Mouse (Mus musculus) stomach, embryonic 14.5 days (tissue): Measurements from ENCODE around the gene Aldoc. TPM values are rescaled to one million over a fixed set of nuclear protein-coding genes. Genes with fewer than 3 reads are reported as not detected.
"Not testable (repeated sequence)": the region's sequence is repeated elsewhere in the genome, so short reads cannot be mapped to it uniquely, and the experiment has no call there.

ENCODE experiments used
- ATAC-seq: fragments of 200-750 bp; cut with Nextera tagmentation; 2 replicates; pipeline ENCODE4 v1.8.0; 2017; ENCODE audit warnings: low read depth, moderate TSS enrichment; ENCODE audit not compliant: insufficient number of reproducible peaks, insufficient read depth, low FRiP score
- H3K27ac ChIP-seq: fragments of 300-500 bp; sonication (generic); 2 replicates; pipeline ENCODE4 v1.5.1; 2014; ENCODE audit warnings: mild to moderate bottlenecking, low read length, moderate library complexity, mixed read lengths
- H3K27me3 ChIP-seq: fragments of 300-500 bp; sonication (generic); 2 replicates; pipeline ENCODE4 v1.6.1; 2014; ENCODE audit warnings: low read length, control low read depth, mixed read lengths; ENCODE audit not compliant: control insufficient read depth, insufficient read depth
- H3K36me3 ChIP-seq: fragments of 300-500 bp; sonication (generic); 2 replicates; pipeline ENCODE4 v1.6.1; 2014; ENCODE audit warnings: mild to moderate bottlenecking, control low read depth, low read length, moderate library complexity, mixed read lengths; ENCODE audit not compliant: control insufficient read depth, insufficient read depth
- H3K4me1 ChIP-seq: fragments of 300-500 bp; sonication (generic); 2 replicates; pipeline ENCODE4 v1.6.1; 2014; ENCODE audit warnings: low read length, control low read depth, mixed read lengths; ENCODE audit not compliant: control insufficient read depth, insufficient read depth
- H3K4me2 ChIP-seq: fragments of 300-500 bp; sonication (generic); replicated peaks from 2 replicates; pipeline ENCODE4 v1.6.1; 2014; ENCODE audit warnings: low read depth, low read length, control low read depth
- H3K4me3 ChIP-seq: fragments of 300-500 bp; sonication (generic); 2 replicates; pipeline ENCODE4 v1.5.1; 2014; ENCODE audit warnings: low read depth, low read length, control low read depth
- H3K9ac ChIP-seq: fragments of 300-500 bp; sonication (generic); replicated peaks from 2 replicates; pipeline ENCODE4 v1.6.1; 2014; ENCODE audit warnings: low read depth, mild to moderate bottlenecking, control low read depth, low read length, moderate library complexity, mixed read lengths
- H3K9me3 ChIP-seq: fragments of 300-500 bp; sonication (generic); 2 replicates; pipeline ENCODE4 v1.6.1; 2016; ENCODE audit warnings: low read depth, low read length, control low read depth; ENCODE audit not compliant: control insufficient read depth
- WGBS: fragments of 180-500 bp; shearing (Covaris S2); extraction: QIAGEN DNeasy Blood & Tissue Kit; methylation state at CpG from one replicate; pipeline ENCODE4 v1.1.7; 2014; 5-methylcytosine and 5-hydroxymethylcytosine counted together
- polyA plus RNA-seq: library from polyadenylated mRNA; unstranded; fragments of >200 nt; fragmentation: Nextera tagmentation; extraction: Ambion mirVana; gene quantifications from 2 replicates; pipeline ENCODE4 v1.2.1, GENCODE M21; 2014

The Aldoc gene
- 18.8 and 21.2 TPM in 2 replicates for polyA plus RNA-seq

- peak within 1 kb of the TSS; percentile 22; the same call in 1 of the 2 replicates for H3K4me2 ChIP-seq
- ATAC-seq: peak; percentile 97
- peak within 1 kb of the TSS; percentile 63; the same call in 1 of the 2 replicates for H3K27ac ChIP-seq
- no peak within 1 kb of the TSS for H3K9ac ChIP-seq
- H3K4me3 ChIP-seq: peak within 1 kb of the TSS; percentile 5; the same call in 1 of the 2 replicates
- H3K4me1 ChIP-seq: 0 out of 2 replicates have a peak, but pooled peaks cover 6% of the 10 kb centered on the region
- H3K36me3 ChIP-seq: peaks cover 32% of the 10 kb centered on the region
- H3K9me3 ChIP-seq: no peaks in the 10 kb centered on the region
- H3K27me3 ChIP-seq: no peaks in the 10 kb centered on the region
- 5% methylated on average over 15 of the region's 15 CpGs for WGBS
Measured at GRCm38 (mm10) chr11:78322860-78323259, at the start of gene Aldoc. Aldoc (plus strand) TSS chr11:78322968.

GRCm38 (mm10) chr11:78275596-78275995 is 47.2 kb upstream of the Aldoc start:
- H3K4me3 ChIP-seq: no peak overlapping the region
- H3K9ac ChIP-seq: no peak overlapping the region
- H3K4me2 ChIP-seq: no peak overlapping the region
- H3K36me3 ChIP-seq: peaks cover 89% of the 10 kb centered on the region
- H3K4me1 ChIP-seq: no peaks in the 10 kb centered on the region
- no peak for ATAC-seq
- no peaks in the 10 kb centered on the region for H3K9me3 ChIP-seq
- no peak overlapping the region for H3K27ac ChIP-seq
- H3K27me3 ChIP-seq: no peaks in the 10 kb centered on the region
- WGBS: 97% methylated on average over 1 of the region's 1 CpGs

- not testable (repeated sequence) for H3K27me3 ChIP-seq, H3K9ac ChIP-seq, H3K4me1 ChIP-seq, H3K9me3 ChIP-seq, H3K4me2 ChIP-seq, H3K27ac ChIP-seq, H3K4me3 ChIP-seq, ATAC-seq
- WGBS: 88% methylated on average over 4 of the region's 4 CpGs
- peaks cover 92% of the 10 kb centered on the region for H3K36me3 ChIP-seq
Measured at GRCm38 (mm10) chr11:78276169-78276568, 46.6 kb upstream of the Aldoc start.

GRCm38 (mm10) chr11:78278853-78279252 is 43.9 kb upstream of the Aldoc start:
- no peak overlapping the region for H3K4me3 ChIP-seq
- H3K9me3 ChIP-seq: no peaks in the 10 kb centered on the region
- 90% methylated on average over 7 of the region's 7 CpGs for WGBS
- H3K36me3 ChIP-seq: peaks cover 87% of the 10 kb centered on the region
- no peak overlapping the region for H3K27ac ChIP-seq
- no peak for ATAC-seq
- no peaks in the 10 kb centered on the region for H3K4me1 ChIP-seq
- H3K9ac ChIP-seq: no peak overlapping the region
- no peak overlapping the region for H3K4me2 ChIP-seq
- H3K27me3 ChIP-seq: no peaks in the 10 kb centered on the region

GRCm38 (mm10) chr11:78279586-78279985 is 43.2 kb upstream of the Aldoc start:
- Histone ChIP-seq H3K27me3 (no peaks in the 10 kb centered on the region), H3K27ac (no peak overlapping the region), H3K9ac (no peak overlapping the region), H3K4me3 (no peak overlapping the region), H3K36me3 (peaks cover 87% of the 10 kb centered on the region), H3K4me1 (no peaks in the 10 kb centered on the region), H3K4me2 (no peak overlapping the region), H3K9me3 (no peaks in the 10 kb centered on the region)
- 90% methylated on average over 4 of the region's 4 CpGs for WGBS
- ATAC-seq: no peak

- no peak overlapping the region for H3K9ac ChIP-seq
- no peak overlapping the region for H3K4me3 ChIP-seq
- no peak overlapping the region for H3K27ac ChIP-seq
- H3K27me3 ChIP-seq: no peaks in the 10 kb centered on the region
- no peaks in the 10 kb centered on the region for H3K4me1 ChIP-seq
- H3K4me2 ChIP-seq: no peak overlapping the region
- H3K36me3 ChIP-seq: peaks cover 65% of the 10 kb centered on the region
- ATAC-seq: no peak
- H3K9me3 ChIP-seq: no peaks in the 10 kb centered on the region
- 89% methylated on average over 7 of the region's 7 CpGs for WGBS
Measured at GRCm38 (mm10) chr11:78289146-78289763, 33.5 kb upstream of the Aldoc start.

- Histone ChIP-seq H3K36me3 (peaks cover 51% of the 10 kb centered on the region), H3K4me3 (no peak within 1 kb of the TSS), H3K27me3 (no peaks in the 10 kb centered on the region), H3K4me2 (no peak within 1 kb of the TSS), H3K27ac (no peak within 1 kb of the TSS), H3K9ac (no peak within 1 kb of the TSS), H3K9me3 (no peaks in the 10 kb centered on the region), H3K4me1 (no peaks in the 10 kb centered on the region)
- no peak for ATAC-seq
- 90% methylated on average over 4 of the region's 4 CpGs for WGBS
Measured at GRCm38 (mm10) chr11:78290654-78291053, 32.1 kb upstream of the Aldoc start, which contains the start of gene BC030499. BC030499 (plus strand) TSS chr11:78290841.

- H3K4me3 ChIP-seq: no peak overlapping the region
- H3K27me3 ChIP-seq: no peaks in the 10 kb centered on the region
- H3K4me1 ChIP-seq: no peaks in the 10 kb centered on the region
- H3K27ac ChIP-seq: no peak overlapping the region
- H3K9ac ChIP-seq: no peak overlapping the region
- WGBS: 93% methylated on average over 6 of the region's 6 CpGs
- no peak overlapping the region for H3K4me2 ChIP-seq
- H3K36me3 ChIP-seq: peaks cover 16% of the 10 kb centered on the region
- no peak for ATAC-seq
- no peaks in the 10 kb centered on the region for H3K9me3 ChIP-seq
Measured at GRCm38 (mm10) chr11:78294585-78294984, 28.2 kb upstream of the Aldoc start.
